Mouse (Mus musculus) cerebellum, postnatal 25 days (tissue): ENCODE results near the gene Exoc4.

Source experiments
- DNase-seq, 2 experiments: peaks; one replicate each; pipeline ENCODE4 v3.0.0; 2021; ENCODE audit warnings: mixed read lengths in 2 of 2

The Exoc4 gene

DNA sequence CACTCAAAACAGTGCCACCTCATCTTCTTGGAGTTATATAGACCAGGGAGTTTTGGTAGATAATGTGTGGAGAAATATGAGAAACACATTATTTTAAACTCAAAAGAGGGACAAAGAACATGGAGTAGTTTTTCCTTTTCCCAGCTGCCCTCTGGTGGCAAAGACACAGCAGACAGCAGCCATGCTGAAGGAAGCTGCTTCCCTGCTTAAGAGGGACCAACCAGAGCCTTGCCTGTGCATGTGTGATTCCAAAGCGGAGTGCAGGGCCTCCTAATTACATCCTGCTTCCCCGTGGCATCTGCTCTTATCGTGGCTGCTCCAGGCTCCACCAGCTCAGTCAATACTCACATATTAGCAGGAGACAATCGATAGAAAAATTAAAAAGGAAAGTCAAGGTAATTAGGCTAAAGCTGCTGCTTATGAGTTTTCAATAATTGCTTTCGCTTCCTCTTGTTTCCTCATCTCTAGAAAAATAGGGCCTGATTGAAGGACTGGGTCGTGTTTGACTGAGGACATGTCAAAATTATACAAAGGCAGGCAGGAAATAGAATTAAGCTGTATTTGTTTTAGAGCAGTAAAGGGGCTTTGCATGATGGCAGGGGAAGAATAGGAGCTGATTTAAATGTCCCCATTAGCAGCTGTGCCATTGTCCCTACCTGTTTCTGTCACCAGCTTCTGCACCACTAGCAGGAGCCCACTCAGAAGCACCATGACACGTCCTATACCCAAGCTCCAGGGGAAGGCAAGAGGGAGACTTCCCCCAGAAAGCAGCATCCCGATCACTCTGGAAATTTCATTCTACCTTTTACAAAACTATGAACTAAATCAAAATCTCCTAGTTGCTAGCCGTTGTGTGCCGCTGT, 433.1 kb downstream of the Exoc4 start:
- peak; percentile 49 to 69 for DNase-seq

DNA sequence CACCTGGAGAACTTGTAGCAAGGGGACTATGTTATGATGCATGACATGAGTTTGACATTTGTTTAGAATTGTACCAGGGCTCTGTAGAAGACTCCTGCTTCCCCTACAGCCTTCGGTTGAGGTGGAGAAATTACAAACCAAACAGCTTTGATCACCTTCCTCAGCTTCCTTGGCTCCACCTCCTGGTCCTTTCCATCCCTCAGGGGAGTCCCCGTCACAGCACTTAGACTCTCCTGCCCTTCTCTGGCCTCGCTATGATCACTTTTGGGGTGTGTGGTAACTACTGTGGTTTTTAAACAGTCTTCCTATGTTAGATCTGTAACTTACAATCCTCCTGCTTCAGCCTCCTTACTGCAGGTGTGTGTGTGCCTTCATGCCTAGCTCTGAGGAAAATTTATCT, 434.6 kb downstream of the Exoc4 start:
- DNase-seq = no peak

DNA sequence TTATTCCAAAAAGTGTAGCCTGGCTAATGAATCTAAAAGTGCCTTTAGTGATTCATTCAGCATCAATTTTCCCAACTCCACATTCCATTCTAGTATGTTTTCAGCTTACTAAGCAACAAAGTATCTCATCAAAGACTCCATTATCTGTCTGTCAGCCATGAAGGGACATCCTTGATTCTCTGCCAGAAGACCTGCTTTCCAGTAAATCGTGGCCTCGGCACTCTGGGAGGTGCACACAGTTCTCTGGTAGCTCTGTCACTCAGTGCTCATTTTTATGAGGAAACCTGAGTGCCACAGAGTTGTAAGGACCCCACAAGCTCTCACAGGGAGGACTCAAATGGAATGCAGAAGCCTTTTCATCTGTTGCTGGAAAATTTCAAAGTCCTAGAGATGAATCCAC, 436.4 kb downstream of the Exoc4 start:
- DNase-seq = no peak

DNA sequence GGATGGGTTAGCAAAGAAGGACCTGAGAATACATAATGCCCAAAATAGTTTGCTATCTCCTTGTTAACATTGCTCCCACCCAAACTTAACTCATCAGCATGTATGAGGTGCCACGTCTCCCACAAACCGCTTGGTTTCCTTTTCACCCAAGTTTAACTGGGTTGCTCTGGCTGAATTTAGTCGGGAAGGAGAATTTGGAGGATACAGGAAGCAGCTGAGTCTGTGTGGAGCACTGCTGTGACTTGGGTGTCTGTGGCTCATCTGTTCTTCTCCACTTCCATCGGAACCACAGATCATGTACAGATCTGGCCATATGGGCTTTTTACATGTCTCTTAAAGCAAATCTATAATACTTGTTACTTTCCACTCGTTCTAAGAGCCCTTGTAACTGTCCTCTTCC, 441.7 kb downstream of the Exoc4 start:
- no peak for DNase-seq

DNA sequence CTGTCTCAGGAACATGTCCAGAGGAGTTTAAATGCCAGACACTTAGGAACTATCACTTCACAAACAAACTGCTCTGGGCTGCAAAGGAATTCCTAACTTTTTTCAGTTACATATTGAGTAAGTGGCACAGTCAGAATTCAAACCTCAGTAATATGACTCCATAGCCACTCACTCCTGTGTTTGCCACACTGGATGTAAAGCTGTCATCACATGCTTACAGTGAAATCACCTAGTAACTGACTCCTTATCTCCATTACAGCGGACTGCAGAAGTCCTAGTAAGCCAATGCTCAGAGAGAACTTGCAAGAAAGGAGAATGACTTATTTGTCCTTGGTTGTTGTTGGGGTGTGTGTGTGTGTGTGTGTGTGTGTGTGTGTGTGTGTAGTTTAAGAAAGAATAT, 448.1 kb downstream of the Exoc4 start:
- no peak for DNase-seq

DNA sequence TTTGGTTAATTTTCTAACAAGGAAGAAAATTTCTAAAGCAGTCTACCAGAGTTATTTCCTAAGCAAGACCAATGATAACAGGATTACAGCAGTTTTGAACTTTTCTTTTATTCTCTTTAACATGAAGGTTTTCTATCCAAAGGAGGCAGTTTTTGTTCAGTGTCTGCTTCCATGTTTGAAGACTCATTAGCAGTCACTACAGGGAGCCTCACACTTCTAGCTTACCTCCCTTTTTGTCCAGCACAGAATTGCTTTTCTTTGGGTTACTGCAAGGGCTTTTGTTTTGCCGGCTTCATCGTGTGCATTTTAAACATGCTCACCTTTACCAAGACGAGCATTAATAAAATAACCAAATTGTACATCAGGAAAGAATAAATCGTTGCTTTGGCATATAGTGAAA, 460.0 kb downstream of the Exoc4 start:
- no peak for DNase-seq

DNA sequence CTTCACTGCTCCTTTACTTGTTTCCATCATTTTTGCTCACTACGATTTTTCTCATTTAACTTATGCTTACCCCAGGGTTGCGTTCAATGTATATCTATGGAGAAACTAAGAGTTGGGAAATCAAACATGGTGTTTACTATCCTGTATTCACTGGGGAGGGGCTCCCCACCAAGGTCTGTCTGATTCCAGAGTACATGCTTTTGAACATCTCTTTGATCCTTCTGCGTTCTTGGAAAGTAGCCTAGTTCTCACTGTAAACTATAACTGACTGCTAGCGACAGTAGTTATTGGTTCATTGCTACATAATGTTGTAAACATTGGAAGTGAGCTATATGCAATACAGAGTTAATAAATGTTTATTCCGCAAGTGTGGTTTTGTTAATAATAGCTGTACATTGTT, 460.5 kb downstream of the Exoc4 start:
- no peak for DNase-seq

DNA sequence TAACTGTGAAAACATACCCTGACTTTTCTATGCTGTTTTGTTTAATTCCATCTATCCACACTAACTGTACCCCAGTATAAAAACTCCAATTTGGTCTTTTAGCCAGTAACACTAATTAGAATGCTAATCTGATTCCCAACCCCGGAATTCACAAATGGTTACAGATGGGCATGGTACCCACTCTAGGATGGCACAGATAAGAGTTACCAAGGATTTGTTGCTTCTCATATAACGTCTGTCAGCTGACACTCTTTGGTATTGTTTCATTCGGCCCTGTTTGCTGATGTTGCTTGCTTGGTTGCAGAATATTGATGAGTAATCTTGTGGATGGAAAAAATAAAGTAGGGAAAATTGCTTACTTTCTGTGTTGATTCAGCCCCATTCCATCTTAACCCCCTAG, 462.9 kb downstream of the Exoc4 start:
- no peak for DNase-seq

DNA sequence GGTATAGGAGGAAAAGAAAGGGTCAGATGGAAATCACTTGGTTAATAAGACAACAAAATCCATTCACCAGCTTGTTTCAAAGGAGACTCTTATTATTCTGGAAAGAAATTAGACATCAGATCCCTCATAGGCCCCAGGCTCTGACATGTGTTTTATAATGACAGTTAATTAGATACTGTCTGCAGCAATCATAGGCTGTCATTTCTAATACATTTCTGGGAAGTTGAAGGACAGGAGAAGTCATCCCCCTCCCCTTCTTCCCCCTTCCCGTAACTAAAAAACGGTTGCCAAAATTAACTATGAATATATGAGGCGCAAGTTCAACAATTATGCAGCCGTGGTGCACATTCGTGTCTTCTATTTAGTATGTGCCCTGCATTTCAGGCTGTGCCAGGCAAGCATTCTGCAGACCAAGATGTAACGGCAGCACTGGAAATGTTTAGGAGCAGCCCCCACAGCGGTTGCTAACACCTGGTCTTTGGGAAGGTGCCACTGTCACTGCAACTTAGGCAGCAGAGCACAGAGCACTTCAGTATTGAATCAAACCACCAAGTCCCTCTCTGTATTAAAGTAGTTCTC, 463.7 kb downstream of the Exoc4 start:
- DNase-seq = no peak

DNA sequence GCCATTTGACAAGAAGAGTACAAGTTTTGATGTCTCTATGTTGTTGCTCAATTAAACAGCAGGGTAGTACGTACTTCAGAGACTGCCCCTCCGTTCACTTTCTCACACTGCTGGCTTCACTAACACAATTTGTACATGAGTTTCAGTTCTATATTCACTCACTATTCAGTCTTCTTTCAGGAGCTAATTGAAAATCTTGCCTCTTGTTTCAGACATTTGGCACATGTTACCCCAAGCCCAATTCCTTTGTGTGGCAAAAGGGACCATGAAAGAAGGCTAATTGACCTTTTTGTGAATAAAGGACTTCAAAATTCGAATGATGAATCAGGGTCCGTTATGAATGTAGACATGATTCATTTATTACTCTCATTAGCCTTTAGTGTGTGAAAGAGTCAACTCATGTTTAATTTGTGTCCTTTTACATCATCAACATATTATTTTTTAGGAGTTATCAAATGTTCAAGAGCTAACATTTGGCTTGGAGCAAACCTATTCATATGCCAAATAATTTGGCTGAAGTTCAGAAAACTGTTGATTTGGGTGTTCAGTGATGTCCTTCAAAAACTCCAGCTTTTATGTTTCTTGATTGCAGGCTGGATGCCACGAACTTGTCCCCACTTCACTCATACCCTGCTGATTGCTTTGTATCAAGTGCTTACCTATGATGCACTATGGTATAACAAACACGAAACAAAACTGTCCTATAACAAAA, 467.5 kb downstream of the Exoc4 start:
- DNase-seq = no peak

DNA sequence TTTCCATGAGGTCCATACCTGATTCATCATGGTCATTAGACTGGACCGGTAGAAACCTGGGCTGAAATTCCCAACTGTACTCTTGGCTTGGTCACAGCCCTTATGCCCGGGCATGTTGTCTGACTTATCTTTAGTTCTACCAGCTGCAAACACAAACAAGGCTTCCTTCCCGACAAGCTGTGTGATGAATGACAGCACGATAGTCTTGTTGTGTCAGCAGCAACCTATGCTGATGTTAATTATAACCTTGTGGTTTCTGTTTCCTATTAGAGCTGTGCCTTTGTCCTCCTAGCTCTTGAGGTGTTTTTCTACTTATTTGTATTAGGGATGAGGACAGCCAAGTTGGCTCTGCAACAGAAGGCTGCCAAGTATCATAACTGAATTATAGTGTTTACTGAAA, 472.3 kb downstream of the Exoc4 start:
- no peak for DNase-seq

DNA sequence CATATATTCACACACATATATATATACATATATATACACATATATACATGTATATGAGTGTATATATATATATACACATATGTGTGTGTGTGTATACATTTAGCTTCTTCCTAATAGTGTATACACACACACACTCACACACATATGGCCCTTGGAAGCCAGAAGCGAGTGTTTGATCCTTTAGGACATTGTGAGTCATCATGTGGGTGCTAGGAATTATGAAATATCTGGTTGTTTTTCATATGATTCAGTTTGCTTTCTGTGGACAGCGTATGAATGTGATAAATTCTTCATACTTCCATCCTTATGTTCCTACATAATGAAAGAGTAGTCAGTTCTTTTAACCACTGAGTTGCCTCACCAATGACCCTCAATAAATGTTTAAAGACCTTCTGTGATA, 473.9 kb downstream of the Exoc4 start:
- no peak for DNase-seq

DNA sequence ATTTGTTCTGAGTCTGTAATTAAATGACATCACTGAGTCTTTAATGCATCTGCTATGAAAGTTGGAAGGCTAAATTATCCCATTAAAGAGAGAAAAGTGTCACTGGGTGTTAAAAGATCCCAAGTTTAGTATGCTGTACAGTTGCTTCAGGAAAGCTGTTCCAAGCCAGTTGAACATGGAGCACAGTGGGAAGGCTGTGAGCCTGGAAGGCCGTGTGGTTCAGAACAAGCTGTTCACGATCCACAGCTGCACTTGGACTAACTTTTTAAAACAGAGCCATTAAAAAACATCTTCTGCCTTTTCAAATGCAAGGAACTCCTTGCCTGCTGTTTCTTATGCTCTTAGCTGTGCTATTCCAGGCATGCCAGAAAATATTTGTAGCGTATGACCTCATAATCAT, 475.7 kb downstream of the Exoc4 start:
- DNase-seq = no peak

DNA sequence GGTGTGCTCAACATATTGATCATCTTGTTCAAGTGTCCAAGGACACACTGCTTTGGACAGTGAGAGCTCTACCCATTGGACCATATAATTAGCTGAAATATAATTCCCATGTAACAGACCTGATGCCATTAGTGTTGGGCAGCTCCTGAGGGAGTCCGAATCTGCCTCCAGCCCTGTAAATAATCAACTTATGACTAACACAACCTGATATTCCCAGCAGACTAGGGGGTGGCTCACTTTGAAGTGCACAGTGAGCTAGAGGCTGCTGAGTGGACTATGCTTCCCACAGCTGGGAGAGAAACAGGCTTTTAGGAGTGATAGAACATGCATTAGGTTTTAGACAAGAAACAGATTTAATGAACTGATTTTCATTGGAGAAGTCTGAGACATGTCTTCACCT, 478.4 kb downstream of the Exoc4 start:
- no peak for DNase-seq

DNA sequence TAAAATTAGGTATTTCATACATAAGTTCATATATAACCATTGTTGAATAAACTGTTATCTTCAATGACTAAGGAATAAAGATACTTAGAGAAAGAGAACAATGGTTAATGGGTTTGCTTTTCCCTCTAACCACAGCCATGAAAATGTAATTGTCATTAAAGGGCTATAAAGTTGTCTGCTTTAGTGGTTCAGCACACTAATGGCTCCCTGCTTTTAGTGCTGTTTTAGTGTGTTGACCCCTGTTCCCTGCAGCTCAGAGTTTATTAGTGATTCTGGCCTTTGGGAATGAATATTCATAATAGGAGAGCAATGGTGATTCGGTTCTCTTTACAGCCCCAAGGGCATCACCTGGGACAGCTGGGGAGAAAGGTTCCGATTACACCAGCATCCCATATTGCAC, 483.3 kb downstream of the Exoc4 start:
- DNase-seq = no peak

DNA sequence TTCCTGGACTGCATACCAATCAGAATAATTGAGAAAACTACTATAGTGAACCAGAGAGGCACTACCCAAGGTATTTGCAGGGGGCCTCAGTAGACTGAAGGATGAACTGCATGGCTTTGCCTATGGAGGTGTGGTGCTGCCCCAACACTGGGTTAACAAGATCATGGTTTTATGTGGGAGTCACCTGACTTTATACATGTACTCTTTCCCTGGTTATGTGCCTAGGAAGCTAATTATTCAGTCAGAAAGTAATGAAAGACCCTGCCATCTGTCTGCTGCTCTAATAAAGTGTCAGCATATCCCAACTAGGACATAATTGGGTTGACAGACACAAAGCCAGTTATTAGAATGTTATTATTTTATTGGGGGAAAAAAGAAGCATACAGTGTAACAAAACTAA, 484.7 kb downstream of the Exoc4 start:
- no peak for DNase-seq

DNA sequence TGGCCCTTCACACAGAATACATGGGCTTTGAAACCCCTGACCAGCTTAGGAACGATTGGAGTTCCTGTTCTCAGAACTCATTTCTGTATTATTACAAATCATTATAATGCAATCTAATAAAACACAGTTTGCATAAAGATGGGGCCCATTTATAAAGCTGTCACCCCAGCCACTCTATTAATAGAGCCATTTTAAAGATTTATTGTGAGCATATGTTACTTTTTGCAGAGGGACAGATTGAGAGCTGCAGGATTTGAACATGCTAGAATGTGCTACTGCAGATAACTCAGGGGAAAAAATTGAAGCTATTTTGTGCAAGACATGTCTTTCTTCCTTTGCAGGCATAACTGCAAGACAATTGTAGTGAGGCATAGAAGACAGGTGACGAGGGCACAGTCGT, 485.1 kb downstream of the Exoc4 start:
- no peak for DNase-seq

DNA sequence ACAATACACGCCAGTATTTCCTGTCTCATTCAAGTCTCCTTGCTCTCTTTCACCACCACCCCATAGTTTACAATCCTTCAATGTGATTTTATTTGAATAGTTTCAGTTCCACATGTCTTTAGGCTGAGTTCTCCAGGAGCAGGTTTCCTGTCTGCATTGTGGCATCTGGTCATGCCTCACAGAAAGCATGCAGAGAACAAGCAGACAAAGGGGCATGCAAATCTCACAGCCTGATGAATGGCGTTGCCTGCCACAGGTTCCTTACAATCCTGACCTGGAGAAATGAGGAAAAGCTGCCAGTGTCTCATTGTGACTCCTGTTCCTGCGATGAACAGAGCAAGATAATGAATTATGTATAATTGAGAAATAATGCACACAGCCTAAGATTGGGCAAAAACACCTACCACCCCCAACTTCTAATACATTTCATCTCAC, 490.0 kb downstream of the Exoc4 start:
- no peak for DNase-seq

DNA sequence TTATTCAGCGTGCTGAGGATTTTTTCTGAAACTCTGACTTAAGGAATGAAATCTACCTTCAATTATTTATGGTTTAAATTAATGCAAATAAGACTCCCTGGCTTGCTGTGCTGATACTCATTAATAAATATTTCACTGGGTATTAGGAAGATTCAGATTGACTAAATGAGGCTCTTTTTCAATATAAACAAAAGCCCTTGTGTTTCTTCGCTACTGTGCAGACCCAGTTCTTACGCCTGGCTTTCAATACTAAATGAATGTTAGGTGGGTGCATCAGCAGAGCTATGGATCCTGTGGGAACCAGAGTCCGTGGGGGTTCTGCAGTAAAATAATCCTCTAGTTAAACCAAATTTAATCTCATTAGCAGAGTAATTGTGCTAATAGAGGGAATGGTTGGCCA, 490.4 kb downstream of the Exoc4 start:
- DNase-seq = no peak

DNA sequence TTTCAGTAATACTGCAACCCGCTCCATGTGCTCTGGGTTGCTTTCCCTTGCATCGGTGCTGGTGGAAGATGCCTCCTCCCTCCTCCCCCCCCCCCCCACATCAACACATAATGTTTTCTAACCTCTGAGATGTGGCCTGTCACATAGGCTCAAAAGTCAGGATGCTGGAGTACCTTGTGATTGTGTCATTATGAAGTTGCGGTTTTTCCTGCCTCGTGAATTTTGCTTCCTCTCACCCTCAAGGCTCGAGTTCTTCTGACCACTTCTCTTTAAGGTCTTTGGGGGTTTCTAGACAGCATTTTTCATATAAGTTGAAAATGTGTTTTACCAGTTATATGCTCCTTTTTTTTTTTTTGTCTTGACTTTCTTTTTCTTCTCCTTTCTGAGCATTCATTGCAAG, 507.1 kb downstream of the Exoc4 start:
- DNase-seq = no peak

DNA sequence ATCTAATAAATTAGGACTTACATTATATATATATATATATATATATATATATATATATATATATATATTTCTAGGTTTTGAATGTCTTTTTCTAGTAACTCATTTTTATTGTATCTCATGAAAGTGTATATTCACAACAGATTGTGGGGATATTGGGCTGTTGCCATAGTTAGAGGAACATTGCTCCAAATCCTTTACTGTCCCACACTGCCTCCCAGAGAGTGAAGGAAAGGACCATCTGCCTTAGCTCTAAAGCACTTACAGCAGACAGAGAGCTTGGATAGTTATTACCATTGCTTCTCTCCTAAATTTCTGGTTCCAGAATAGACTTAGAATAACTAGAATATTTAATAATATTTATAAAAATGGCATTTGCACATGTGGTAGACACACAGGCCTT, 512.7 kb downstream of the Exoc4 start:
- peak; percentile 16 to 44 for DNase-seq

DNA sequence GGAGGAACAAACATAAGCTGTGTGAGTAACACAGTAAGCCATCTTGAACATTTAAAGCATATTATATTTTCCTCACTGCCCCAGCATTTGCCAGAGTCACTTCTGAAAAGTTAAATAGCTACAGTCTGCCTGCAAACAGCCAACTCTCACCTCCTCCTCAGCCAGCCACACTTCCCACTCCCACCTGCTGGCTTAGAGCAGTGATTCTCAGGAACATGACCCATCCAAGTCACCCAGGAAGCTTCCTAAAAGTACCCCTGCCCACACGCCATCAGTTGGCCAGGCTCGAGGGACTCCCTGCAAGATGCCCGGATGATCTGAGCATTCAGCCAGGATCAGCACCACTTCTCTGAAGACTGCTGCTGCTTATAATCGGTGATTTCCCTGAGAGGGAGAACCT, 514.4 kb downstream of the Exoc4 start:
- DNase-seq = peak; percentile 25 to 34

DNA sequence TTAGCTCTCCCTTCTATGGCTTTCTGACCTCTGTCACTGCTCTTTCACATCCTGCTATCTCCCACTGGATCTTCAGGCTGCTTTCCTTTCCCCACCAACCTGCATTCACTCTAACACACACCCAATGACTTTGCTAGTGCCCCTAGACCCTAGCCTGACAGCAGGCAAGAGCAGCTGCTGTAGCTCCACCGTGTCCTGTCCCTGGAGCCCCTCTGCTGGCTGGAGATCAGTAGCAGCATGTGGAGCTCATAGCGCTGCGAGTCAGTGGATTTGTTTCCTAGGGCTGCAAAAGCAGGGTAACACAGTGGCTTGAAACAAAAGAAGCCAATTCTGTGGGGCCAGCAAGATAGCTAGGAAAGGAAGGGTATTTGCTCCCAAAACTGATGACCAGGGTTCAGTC, 515.1 kb downstream of the Exoc4 start:
- DNase-seq = peak; percentile 31 to 35

DNA sequence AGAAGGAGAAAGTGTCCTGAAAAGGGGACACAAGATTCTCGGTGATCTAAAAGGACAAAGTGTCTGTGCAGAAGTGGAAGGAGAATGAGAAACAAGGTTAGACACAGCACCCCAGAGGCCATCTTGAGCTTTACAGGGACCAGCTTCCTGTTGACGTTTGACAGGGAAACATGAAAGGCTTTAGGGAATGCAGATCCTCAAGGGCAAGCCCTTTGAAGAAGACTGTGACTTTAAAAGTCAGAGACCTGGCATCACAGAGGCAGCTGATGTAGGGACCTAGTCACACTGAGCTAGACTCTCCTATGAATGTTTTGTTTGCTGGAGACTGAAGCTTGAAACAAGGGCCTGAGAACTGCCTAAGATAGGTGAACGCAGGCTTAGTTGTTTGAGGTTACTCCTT, 520.4 kb downstream of the Exoc4 start:
- no peak for DNase-seq
